Mouse (Mus musculus): ENCODE data around the gene Dkk3. TPM values are rescaled to one million over a fixed set of nuclear protein-coding genes. Genes with fewer than 3 reads are reported as not detected.

Gene Dkk3
- 10 to 100 TPM; 12.3 to 14.7 TPM for total RNA-seq (2021)
- long read RNA-seq, experiment 1, transcript Dkk3-201 (8 exons, 3,359 nt) = major isoform, 5 of 41 reads
- long read RNA-seq, experiment 1, partial matches to known transcripts = 15 of 41 reads
- long read RNA-seq, experiment 1, other reads (novel, unspliced or antisense) = 21 of 41 reads
- long read RNA-seq, experiment 2, partial matches to known transcripts = 4 of 18 reads
- long read RNA-seq, experiment 2, other reads (novel, unspliced or antisense) = 14 of 18 reads

DNA sequence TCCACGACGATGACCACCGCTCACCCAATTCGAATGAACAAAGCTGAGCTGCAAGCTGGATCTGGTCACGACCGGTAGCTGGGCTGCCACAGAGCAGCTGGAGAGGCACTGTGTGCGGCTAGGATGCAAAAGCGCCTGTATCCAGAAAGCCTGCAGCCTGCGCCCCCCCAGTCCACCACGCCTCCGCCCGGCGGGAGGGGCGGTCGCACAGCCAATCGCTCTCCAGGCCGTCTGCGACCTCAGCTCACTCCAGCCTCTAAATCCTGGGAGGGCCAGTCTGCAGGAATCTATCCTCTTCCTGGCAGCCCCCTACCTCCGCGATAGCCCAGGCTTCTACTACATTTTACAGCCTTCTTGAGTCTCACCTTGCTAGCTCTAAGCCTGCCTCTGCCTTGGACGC lies at the start of gene Dkk3:
TSS of gene Dkk3 (minus strand) at position 116 of the 400 bp plus-strand sequence.
- DNase-seq = peak; percentile 34

GRCm38 (mm10) chr7:112207717-112208116 lies 48.9 kb upstream of the Dkk3 start:
- DNase-seq = no peak

- DNase-seq = no peak
Observed at GRCm38 (mm10) chr7:112205513-112205912, 46.7 kb upstream of the Dkk3 start.

DNA sequence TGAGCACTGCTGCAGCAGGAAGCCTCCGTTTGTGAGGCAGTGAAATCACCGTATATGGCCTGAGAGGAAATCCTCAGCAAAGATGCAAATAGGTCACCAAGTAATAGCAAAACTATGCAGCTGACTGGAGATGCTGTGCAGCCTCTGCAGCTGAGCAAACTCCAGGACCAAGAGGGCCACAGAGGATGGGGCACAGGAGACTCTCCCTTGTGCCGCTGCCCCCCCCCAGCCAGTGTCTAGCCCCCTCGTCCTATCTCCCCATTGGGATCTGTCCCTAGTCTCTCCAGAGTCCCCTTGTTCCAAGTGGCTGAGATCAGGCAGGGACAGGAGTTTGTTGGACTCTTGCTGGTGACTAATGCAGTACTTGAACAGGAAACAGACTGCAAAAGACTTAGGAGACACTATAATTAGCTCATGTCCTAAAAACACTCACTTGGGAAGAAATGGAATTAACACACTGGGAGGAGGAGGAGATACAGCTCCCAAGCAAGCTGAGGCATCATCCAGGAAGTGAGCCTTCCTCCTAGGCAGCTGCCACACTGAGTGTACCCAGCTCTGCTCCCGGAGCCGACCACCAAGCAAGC lies 45.6 kb upstream of the Dkk3 start:
- DNase-seq = no peak

DNA sequence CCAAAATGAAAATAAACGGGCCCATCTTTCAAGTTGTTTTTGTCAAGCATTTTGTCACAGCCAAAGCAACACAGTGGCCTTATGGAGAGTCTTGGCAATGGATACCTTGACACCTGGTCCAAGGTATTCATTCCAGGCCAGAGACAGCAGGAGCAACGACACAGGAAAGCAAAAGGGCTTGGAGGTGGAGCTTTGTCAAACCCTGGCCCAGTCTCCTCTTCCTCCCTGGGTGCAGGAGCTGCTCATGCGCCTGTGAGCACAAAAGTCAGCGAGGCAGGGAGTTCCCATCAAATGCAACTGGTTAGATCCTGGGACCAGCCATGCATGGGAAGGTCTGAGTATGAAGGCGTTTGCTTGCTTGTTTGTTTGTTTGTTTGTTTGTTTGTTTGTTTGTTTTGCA lies 45.1 kb upstream of the Dkk3 start:
- DNase-seq = no peak

DNA sequence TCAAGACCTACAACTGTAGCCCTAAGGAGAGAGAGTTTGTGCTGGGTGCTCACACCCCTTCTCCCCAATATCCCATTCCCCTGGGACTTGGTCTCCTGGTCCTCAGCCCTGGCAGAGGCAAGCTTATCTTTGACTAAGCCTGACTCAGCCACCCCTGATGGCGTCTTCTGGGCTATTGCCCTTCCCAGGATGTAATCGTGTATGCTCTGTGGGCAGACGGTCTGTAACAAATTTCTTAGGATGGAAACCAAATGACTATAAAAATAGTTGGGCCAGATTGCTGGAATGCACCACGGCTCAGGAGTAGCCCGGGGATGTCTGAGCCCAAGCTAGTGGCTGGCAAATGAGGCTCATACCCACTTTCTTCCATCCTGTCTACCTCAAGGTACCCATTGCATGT lies 44.0 kb upstream of the Dkk3 start:
- no peak for DNase-seq

- peak; percentile 45 for DNase-seq
Observed at GRCm38 (mm10) chr7:112202194-112202593, 43.3 kb upstream of the Dkk3 start.

DNA sequence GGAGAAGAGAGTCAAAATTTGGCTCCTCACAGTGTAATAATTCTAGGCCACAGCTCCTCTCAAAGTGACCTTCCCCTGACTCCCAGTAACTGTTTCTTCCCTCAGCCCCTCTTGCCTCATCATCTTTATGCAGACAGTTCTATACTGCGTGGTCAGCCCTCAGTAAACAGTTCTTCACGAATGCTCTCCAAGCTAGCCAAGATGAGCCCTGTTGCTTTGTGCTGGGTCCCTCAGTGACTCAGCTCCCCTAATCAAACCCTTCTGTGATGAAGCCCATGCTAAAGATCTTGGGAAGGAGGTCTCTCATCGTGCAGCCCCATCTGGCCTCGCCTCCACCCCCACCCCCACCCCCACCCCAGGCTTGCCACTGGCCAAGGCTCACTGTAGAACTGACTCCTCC lies 41.9 kb upstream of the Dkk3 start:
- DNase-seq = no peak

DNA sequence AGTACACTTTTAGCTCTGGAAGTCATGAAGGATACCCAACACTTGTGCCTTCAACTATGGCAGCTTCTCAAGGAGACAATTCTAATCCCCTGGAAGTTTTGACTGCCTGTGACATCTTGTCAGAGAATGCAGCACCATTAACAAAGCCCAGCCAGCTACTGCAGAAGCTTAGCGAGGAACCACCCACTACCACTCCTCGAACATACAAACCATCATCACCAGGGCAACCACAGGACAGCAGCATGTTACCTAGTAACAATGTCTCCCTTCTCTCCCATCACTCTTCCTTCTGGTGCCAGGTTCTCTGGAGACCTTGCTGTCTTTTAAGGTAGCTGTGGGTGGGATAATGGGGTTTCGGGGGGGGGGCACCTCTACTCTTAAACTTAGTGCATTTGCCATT lies 40.5 kb upstream of the Dkk3 start:
- no peak for DNase-seq

- DNase-seq = no peak
Observed at GRCm38 (mm10) chr7:112197461-112197860, 38.6 kb upstream of the Dkk3 start.

GRCm38 (mm10) chr7:112194286-112194685 lies 35.4 kb upstream of the Dkk3 start:
- no peak for DNase-seq

DNA sequence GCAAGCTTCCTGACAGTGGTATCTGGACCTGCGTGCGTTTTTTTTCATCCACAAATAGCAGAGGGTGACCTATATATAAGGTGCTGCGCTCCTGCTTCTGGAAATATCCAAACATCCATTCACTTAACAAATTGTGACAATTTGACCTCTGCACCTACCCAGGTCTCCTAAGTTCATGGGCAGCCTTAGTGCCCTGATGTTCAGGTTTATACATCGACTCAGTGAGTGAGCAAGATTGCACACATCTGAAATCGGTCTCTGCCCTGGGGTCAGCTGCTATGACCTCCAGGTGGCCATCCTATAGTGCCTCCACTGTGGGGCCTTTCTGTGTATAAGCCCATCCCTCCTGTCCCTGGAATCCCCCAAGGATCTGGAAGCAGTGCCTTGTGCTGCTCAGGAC lies 33.9 kb upstream of the Dkk3 start:
- no peak for DNase-seq

DNA sequence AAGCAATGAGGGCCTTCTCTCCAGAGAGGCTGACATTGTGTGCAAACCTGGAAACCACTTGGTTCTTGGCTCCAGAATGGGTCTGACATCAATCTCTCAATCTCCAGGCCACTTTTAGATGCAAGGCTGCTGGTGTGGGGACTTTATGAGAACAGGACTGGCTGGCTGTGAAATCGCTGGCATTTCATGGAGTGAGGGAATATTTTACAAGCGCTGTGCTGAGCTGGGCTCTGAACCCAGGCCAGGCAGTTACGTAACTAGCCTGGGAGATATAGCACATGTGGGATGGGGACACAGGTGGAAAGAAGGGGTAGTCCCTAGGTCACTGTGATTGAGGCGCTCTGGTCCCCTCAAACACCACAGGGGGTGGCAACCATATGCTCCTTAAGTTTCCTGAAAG lies 33.4 kb upstream of the Dkk3 start:
- peak; percentile 55 for DNase-seq

- DNase-seq = no peak
Observed at GRCm38 (mm10) chr7:112187536-112188459, 28.9 kb upstream of the Dkk3 start.

DNA sequence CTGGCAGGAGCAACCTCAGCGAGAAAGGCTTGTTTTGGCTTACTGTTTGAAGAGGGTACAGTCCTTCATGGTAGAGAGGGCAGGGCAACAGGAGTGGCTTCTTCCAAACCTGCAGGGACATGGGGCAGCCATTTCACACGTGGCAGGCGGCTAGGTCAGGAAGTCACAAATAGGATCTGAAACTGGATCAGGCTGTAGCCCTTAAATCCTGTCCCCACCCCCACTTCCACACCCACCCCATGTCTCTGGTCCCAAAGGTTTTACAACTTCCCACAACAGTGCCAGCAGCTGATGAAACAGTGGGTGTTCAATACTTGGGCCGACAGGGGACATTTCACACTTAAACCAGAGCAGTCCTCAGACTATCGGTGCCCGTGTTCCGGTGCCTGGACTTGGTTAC lies 28.0 kb upstream of the Dkk3 start:
- DNase-seq = no peak

- peak; percentile 78 for DNase-seq
Observed at GRCm38 (mm10) chr7:112185226-112185745, 26.4 kb upstream of the Dkk3 start.

DNA sequence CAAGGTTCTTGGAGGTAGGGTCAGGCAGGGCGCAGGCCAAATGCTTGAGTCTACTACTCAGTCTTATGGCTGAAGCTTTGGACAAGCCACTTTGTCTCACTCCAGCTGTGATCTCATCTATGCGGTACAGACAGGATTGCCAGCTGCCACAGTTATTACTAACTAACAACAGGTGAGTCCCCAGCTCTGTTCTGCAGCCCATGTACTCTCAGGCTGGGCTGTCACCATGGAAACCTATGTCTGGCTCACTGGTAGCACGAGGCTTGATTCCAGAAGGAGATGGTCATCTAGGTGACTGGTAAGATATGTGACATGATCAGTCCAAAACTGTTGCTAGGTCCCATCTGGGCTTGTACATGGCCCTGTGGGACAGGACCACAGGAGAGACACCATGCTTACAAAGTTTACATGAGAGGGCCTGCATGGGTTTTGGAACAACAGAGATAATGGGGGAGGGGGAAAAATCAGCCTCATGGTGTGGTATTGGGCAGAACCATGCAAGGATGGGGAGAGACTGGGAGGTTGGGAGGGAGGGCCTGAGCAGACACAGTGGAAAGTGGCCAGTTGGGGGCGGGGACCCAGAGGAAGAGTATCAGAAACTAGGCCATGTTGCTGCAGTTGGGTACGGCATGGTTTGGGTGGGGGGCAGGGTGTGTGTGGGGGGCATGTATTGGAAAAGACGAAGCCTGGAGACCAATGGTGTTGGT lies 25.8 kb upstream of the Dkk3 start:
- peak; percentile 36 for DNase-seq

DNA sequence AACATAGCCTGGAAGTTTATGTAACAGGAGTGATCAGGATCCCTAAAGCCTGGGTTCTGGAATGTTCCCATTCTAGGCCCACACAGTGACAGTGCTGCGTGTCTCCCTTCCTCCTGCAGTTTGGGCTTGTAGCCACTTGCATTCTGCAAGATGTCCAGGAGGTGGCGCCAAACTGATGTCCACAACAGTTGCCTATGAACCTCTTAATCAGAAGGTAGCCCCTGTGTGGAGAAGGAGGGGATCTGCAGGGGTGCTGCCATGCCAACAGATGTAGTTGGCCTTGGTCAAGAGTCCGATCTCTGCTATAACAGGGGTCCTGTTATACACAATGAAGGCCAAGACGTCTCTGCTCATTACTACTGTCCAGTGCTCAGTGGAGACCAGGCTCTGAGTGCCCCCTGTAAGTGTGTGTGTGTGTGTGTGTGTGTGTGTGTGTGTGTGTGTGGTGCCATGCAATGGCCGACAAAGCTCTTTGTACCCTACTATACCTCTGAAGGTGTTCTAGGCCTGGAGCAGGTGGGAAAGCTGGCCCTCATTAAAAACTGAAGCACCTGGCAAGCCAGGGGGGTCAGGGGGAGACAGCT lies 24.5 kb upstream of the Dkk3 start:
- DNase-seq = peak; percentile 93

DNA sequence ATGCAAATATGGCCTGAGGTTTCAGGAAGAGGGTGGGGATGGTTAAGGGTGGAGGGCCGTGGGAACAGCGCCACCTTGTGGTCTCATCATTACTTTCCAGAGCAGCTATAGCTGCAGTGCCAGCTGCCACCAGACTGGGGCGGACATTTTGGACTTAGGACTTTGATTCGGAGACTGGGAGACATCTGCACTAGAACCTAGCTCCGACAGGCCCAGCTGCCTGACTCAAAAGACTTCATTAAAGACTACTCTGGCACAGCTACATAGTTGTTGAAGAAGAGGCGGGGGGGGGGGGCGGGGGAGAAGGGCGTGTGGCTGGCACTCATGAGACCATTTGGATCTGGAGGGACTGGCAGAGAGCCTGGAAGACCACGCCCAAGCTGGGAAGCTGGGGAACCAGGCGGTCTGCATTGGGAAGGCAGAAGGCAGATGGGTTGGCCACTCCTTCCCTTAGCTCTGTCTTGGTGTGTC lies 21.4 kb upstream of the Dkk3 start:
- DNase-seq = peak; percentile 90

DNA sequence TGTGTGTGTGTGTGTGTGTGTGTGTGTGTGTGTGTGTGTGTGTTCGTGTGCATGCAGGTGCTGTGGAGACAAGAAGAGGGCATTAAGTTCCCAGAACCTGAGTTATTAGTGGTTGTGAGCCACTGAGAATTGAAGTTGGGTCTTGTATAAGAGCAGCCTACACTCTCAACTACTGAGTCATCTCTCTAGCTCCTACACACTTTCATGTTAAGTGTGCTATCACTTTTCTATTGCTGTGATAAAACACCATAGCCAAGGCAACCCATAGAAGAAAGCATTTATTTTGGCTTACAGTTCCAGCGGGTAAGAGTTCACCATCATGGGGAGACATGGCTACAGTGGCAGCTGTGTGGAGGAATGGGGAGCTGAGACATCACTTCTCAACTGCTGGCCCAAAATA lies 17.8 kb upstream of the Dkk3 start:
- DNase-seq = no peak

- DNase-seq = no peak
Observed at GRCm38 (mm10) chr7:112172669-112173068, 13.8 kb upstream of the Dkk3 start.

Measured in adrenal gland, postnatal 10 days (tissue).